Mouse (Mus musculus) heart, postnatal 0 days (tissue): ENCODE results near the gene Pbrm1.

Experiments used
- CTCF ChIP-seq: IDR thresholded peaks from 2 replicates; pipeline ENCODE4 v1.5.1; 2016; ENCODE audit warnings: antibody characterized with exemption, control low read depth, low read depth
- EP300 ChIP-seq: IDR thresholded peaks from 2 replicates; pipeline ENCODE4 v1.6.1; 2016; ENCODE audit warnings: antibody characterized with exemption, low read depth

DNA sequence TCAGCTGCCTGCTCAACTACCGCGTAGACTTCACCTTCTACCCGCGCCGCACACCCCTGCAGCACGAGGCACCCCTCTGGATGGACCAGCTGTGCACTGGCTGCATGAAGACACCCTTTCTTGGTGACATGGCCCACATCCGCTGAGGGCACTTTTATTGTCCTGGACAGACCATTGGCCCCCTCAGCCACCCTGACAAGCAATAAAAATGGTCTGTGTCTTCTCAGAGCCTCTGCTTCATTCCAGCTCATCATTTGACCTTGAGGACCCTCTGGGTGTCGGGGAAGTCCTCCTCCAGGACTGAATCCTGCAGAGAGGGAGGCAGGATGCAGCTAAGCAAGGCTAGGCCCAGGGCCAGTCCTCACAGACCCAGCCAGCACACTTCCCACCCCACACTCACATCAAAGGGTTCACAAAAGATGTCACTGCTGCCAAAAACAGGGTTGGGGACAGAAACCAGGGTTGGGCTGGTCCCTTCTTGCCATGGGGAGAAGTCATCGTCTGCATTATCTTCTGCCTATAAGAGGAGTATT lies 120.0 kb downstream of the Pbrm1 start:
- TF ChIP-seq CTCF (no peak), EP300 (no peak)
